Mouse (Mus musculus): ENCODE data around the gene Opcml.

Gene Opcml

GRCm38 (mm10) chr9:27961682-27962081, 171.1 kb downstream of the Opcml start:
- TF ChIP-seq CTCF (conservative IDR thresholded peaks at IDR 0.05; ENCODE audit: low read length) (no peak), POU5F1 (IDR thresholded peaks at IDR 0.05; ENCODE audit: borderline replicate concordance, low read length) (no peak), NANOG (IDR thresholded peaks at IDR 0.05; ENCODE audit: borderline replicate concordance, low read length) (no peak)
- no peaks in the 10 kb centered on the region for H3K36me3 ChIP-seq (ENCODE audit: insufficient read depth, low read length)
- H3K27me3 ChIP-seq (ENCODE audit: insufficient read depth, low read length): no peaks in the 10 kb centered on the region
- H3K4me1 ChIP-seq (replicated peaks; ENCODE audit: low read depth, low read length): no peaks in the 10 kb centered on the region
- no peak overlapping the region for H3K4me3 ChIP-seq (replicated peaks; ENCODE audit: low read length)
- H3K9me3 ChIP-seq (ENCODE audit: low read length): no peaks in the 10 kb centered on the region

- no peaks in the 10 kb centered on the region for H3K9me3 ChIP-seq (ENCODE audit: low read length)
Measured at GRCm38 (mm10) chr9:27963385-27963784, 172.8 kb downstream of the Opcml start.

GRCm38 (mm10) chr9:27964902-27965550, 174.5 kb downstream of the Opcml start:
- no peaks in the 10 kb centered on the region for H3K9me3 ChIP-seq (ENCODE audit: low read length)
- no peaks in the 10 kb centered on the region for H3K36me3 ChIP-seq (ENCODE audit: insufficient read depth, low read length)
- H3K27me3 ChIP-seq (ENCODE audit: insufficient read depth, low read length): no peaks in the 10 kb centered on the region
- no peak for TF ChIP-seq NANOG (IDR thresholded peaks at IDR 0.05; ENCODE audit: borderline replicate concordance, low read length)
- no peak for TF ChIP-seq CTCF (conservative IDR thresholded peaks at IDR 0.05; ENCODE audit: low read length)
- no peak for TF ChIP-seq POU5F1 (IDR thresholded peaks at IDR 0.05; ENCODE audit: borderline replicate concordance, low read length)
- H3K4me3 ChIP-seq (replicated peaks; ENCODE audit: low read length): no peak overlapping the region
- no peaks in the 10 kb centered on the region for H3K4me1 ChIP-seq (replicated peaks; ENCODE audit: low read depth, low read length)

More at GRCm38 (mm10) chr9:27963385-27963784, 172.8 kb downstream of the Opcml start:
- Histone ChIP-seq H3K36me3 (ENCODE audit: insufficient read depth, low read length) (no peaks in the 10 kb centered on the region), H3K27me3 (ENCODE audit: insufficient read depth, low read length) (no peaks in the 10 kb centered on the region), H3K4me1 (replicated peaks; ENCODE audit: low read depth, low read length) (no peaks in the 10 kb centered on the region), H3K4me3 (replicated peaks; ENCODE audit: low read length) (no peak overlapping the region)
- TF ChIP-seq CTCF (conservative IDR thresholded peaks at IDR 0.05; ENCODE audit: low read length): no peak
- no peak for TF ChIP-seq NANOG (IDR thresholded peaks at IDR 0.05; ENCODE audit: borderline replicate concordance, low read length)
- no peak for TF ChIP-seq POU5F1 (IDR thresholded peaks at IDR 0.05; ENCODE audit: borderline replicate concordance, low read length)

- no peak overlapping the region for H3K4me3 ChIP-seq (replicated peaks; ENCODE audit: low read length)
- no peaks in the 10 kb centered on the region for H3K27me3 ChIP-seq (ENCODE audit: insufficient read depth, low read length)
- H3K36me3 ChIP-seq (ENCODE audit: insufficient read depth, low read length): no peaks in the 10 kb centered on the region
- H3K4me1 ChIP-seq (replicated peaks; ENCODE audit: low read depth, low read length): no peaks in the 10 kb centered on the region
- peaks cover 24% of the 10 kb centered on the region for H3K9me3 ChIP-seq (ENCODE audit: low read length)
- no peak for TF ChIP-seq NANOG (IDR thresholded peaks at IDR 0.05; ENCODE audit: borderline replicate concordance, low read length)
- TF ChIP-seq POU5F1 (IDR thresholded peaks at IDR 0.05; ENCODE audit: borderline replicate concordance, low read length): no peak
- TF ChIP-seq CTCF (conservative IDR thresholded peaks at IDR 0.05; ENCODE audit: low read length): no peak
Measured at GRCm38 (mm10) chr9:27968266-27968665, 177.7 kb downstream of the Opcml start.

GRCm38 (mm10) chr9:27972293-27972692, 181.7 kb downstream of the Opcml start:
- Histone ChIP-seq H3K9me3 (ENCODE audit: low read length) (peaks cover 36% of the 10 kb centered on the region), H3K4me3 (replicated peaks; ENCODE audit: low read length) (no peak overlapping the region), H3K27me3 (ENCODE audit: insufficient read depth, low read length) (no peaks in the 10 kb centered on the region), H3K36me3 (ENCODE audit: insufficient read depth, low read length) (no peaks in the 10 kb centered on the region), H3K4me1 (replicated peaks; ENCODE audit: low read depth, low read length) (no peaks in the 10 kb centered on the region)
- no peak for TF ChIP-seq POU5F1 (IDR thresholded peaks at IDR 0.05; ENCODE audit: borderline replicate concordance, low read length)
- TF ChIP-seq NANOG (IDR thresholded peaks at IDR 0.05; ENCODE audit: borderline replicate concordance, low read length): no peak
- no peak for TF ChIP-seq CTCF (conservative IDR thresholded peaks at IDR 0.05; ENCODE audit: low read length)

GRCm38 (mm10) chr9:27982576-27982975, 192.0 kb downstream of the Opcml start:
- Histone ChIP-seq H3K27me3 (ENCODE audit: insufficient read depth, low read length) (no peaks in the 10 kb centered on the region), H3K9me3 (ENCODE audit: low read length) (peaks cover 34% of the 10 kb centered on the region), H3K4me3 (replicated peaks; ENCODE audit: low read length) (no peak overlapping the region), H3K4me1 (replicated peaks; ENCODE audit: low read depth, low read length) (no peaks in the 10 kb centered on the region), H3K36me3 (ENCODE audit: insufficient read depth, low read length) (no peaks in the 10 kb centered on the region)
- TF ChIP-seq NANOG (IDR thresholded peaks at IDR 0.05; ENCODE audit: borderline replicate concordance, low read length) (no peak), CTCF (conservative IDR thresholded peaks at IDR 0.05; ENCODE audit: low read length) (no peak), POU5F1 (IDR thresholded peaks at IDR 0.05; ENCODE audit: borderline replicate concordance, low read length) (no peak)

DNA sequence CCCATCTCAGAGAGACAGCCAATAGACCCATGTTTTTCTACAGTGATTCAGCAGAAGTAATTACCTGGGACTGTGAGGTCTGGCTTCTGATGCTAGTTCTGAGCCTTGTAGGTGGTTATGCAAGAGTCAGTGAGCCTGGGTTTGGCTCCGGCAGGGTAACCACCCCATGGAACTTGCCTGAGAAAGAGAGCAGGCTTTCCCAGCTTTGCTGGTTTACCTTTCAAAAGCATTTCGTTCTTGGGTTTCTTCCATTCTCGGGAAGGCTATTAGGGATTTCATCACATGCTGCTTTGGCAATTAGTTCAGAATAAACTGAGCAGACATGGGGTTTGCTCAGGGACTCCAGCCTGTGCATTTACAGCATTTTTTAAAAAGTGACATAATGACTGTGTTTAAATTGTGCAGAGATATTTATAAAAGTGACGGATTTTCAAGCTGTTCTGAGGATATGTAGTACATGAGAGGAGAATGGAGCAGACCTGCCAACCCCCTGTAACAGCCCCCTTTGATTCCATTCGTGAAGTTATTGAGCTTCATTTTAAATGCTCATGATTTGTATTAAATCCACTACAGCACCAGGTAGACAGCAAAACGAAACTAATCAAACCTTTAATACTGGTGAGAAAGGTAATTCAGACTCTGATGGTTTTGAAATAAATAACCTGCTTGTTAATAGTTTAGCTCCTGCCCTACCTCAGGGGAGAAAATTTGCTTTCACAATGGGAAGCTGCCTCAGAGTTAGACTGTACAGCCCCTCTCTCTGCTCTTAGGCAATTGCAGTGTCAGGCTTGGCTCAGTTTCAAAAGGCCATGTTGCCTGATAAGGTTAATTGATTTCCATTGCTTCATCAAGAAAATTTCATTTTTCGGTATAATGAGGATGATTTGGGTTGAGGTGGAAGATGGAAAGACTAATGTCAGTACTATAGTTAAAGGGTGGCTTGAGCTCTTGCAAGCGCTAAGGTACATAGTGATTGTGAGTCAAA, 196.3 kb downstream of the Opcml start:
- H3K4me1 ChIP-seq (replicated peaks; ENCODE audit: low read depth, low read length): no peaks in the 10 kb centered on the region
- H3K4me3 ChIP-seq (replicated peaks; ENCODE audit: low read length): no peak overlapping the region
- H3K27me3 ChIP-seq (ENCODE audit: insufficient read depth, low read length): no peaks in the 10 kb centered on the region
- H3K36me3 ChIP-seq (ENCODE audit: insufficient read depth, low read length): no peaks in the 10 kb centered on the region
- peaks cover 39% of the 10 kb centered on the region for H3K9me3 ChIP-seq (ENCODE audit: low read length)
- TF ChIP-seq NANOG (IDR thresholded peaks at IDR 0.05; ENCODE audit: borderline replicate concordance, low read length): no peak

DNA sequence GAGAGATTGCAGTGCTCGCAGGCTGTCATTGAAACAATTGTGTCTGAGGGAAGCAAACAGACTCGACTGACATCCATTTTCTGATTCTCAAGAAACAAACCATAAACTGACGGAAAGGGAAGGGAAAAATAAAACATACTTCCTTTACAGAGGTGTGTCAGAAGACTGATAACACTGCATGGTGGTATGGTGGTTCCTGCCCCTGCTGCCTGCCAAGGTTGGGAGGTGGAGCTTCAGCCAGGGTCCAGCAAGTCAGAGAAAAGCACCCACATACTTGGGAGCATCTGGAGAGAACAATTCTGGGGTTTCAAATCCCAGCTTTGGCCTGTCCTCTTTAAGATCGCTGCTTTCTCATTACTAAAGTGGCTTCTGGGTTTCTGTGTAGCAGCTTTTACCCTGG, 201.0 kb downstream of the Opcml start:
- Histone ChIP-seq H3K27me3 (ENCODE audit: insufficient read depth, low read length) (no peaks in the 10 kb centered on the region), H3K4me3 (replicated peaks; ENCODE audit: low read length) (no peak overlapping the region), H3K36me3 (ENCODE audit: insufficient read depth, low read length) (no peaks in the 10 kb centered on the region), H3K9me3 (ENCODE audit: low read length) (peaks cover 14% of the 10 kb centered on the region; the same call in 1 of the 2 replicates), H3K4me1 (replicated peaks; ENCODE audit: low read depth, low read length) (no peaks in the 10 kb centered on the region)
- TF ChIP-seq POU5F1 (IDR thresholded peaks at IDR 0.05; ENCODE audit: borderline replicate concordance, low read length) (no peak), NANOG (IDR thresholded peaks at IDR 0.05; ENCODE audit: borderline replicate concordance, low read length) (no peak), CTCF (conservative IDR thresholded peaks at IDR 0.05; ENCODE audit: low read length) (no peak)
